Mouse (Mus musculus) cerebellum, adult 2 months (tissue): ENCODE measurements around the gene Diras2.

Source experiments
- CTCF ChIP-seq: fragments of 200-500 bp; IDR thresholded peaks from 2 replicates; pipeline ENCODE4 v1.5.1; 2011; ENCODE audit warnings: low read depth, mild to moderate bottlenecking, control low read depth, low read length, moderate library complexity, borderline replicate concordance; ENCODE audit not compliant: insufficient read depth
- POLR2A ChIP-seq: fragments of 200-500 bp; IDR thresholded peaks from 2 replicates; pipeline ENCODE4 v1.6.1; 2011; ENCODE audit warnings: low read length, control low read depth, borderline replicate concordance; ENCODE audit not compliant: insufficient read depth

DNA sequence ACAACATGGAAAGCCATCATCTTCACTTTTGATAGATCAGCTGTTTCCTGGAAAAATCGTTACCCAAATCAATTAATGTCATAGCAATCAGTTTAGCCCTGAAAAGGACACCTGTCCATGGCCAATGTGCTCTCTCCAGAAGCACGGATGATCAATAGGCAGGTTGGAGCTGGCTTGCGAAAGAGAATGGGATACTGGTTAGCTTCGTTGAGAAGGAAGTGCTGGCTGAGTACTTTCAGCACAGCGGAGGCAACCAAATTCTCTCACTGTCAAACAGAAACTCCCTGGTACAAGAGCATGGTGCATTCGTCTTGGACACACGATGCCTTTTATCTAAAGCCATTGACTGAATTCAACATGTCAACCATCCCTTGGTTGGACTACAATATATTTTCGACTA, 2.8 kb downstream of the Diras2 start:
- TF ChIP-seq POLR2A (no peak), CTCF (no peak)
